Mouse (Mus musculus) bone marrow macrophage, adult 2 months (primary cell): Measurements from ENCODE around the gene Gckr.
A peak's percentile ranks its signal among the peaks of the same experiment; 100 is the strongest.

Experiments used
- CTCF ChIP-seq: IDR thresholded peaks from 2 replicates; pipeline ENCODE4 v1.5.1; 2012; ENCODE audit warnings: low read depth, mild to moderate bottlenecking, low read length, moderate library complexity
- POLR2A ChIP-seq: IDR thresholded peaks from 2 replicates; pipeline ENCODE4 v1.6.1; 2012; ENCODE audit warnings: mild to moderate bottlenecking, low read depth, low read length, borderline replicate concordance

DNA sequence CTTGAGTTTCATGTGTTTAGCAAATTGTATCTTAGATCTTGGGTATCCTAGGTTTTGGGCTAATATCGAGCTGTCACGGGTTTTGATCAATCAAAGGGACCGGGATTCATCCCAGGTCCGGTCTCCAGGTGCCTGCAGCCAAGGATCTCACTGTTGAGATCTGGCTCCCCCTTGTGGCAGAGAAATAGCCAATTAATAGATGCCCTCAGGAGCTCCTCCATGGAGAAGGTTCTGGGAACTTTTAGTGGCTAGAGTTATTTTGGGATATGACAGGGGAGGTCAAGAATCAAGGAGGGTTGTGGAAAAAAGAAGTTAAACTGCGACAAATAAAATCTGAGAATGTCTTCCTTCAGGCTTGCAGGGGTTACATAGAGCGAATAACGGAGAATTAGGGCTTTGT is 31.0 kb downstream of the Gckr start:
- TF ChIP-seq POLR2A (no peak), CTCF (peak; percentile 62)
